Mouse (Mus musculus) C2C12 (cell line): ENCODE data around the gene Olfr1090. TPM values are rescaled to one million over a fixed set of nuclear protein-coding genes. Genes with fewer than 3 reads are reported as not detected.

Experiments
- H3K27me3 ChIP-seq: one replicate; pipeline ENCODE4 v1.6.1; 2011; ENCODE audit not compliant: control insufficient read depth, insufficient read depth, insufficient read length
- H3K36me3 ChIP-seq: one replicate; pipeline ENCODE4 v1.6.1; 2011; ENCODE audit not compliant: control insufficient read depth, insufficient read depth
- H3K4me3 ChIP-seq: one replicate; pipeline ENCODE4 v1.5.1; 2011; ENCODE audit warnings: mild to moderate bottlenecking, control low read depth; ENCODE audit not compliant: poor library complexity, insufficient read depth, severe bottlenecking
- H3K79me2 ChIP-seq: one replicate; pipeline ENCODE4 v1.6.1; 2011; ENCODE audit not compliant: control insufficient read depth, insufficient read depth
- H3K79me3 ChIP-seq: one replicate; pipeline ENCODE4 v1.6.1; 2011; ENCODE audit warnings: low read depth, control low read depth
- H3ac ChIP-seq: one replicate; pipeline ENCODE3; 2011; ENCODE audit warnings: low read depth; ENCODE audit not compliant: control insufficient read depth, insufficient read length
- CEBPB ChIP-seq: IDR thresholded peaks from one replicate; pipeline ENCODE4 v1.6.1; 2011; ENCODE audit warnings: low read depth, mild to moderate bottlenecking, control low read depth, moderate library complexity
- CTCF ChIP-seq: IDR thresholded peaks from one replicate; pipeline ENCODE4 v1.5.1; 2011; ENCODE audit not compliant: control insufficient read depth, insufficient read depth, insufficient read length
- FOSL1 ChIP-seq: IDR thresholded peaks from one replicate; pipeline ENCODE4 v1.8.0; 2011; ENCODE audit warnings: mild to moderate bottlenecking, low read length; ENCODE audit not compliant: poor library complexity, insufficient read depth, severe bottlenecking
- MAX ChIP-seq: IDR thresholded peaks from one replicate; pipeline ENCODE4 v1.6.1; 2011; ENCODE audit warnings: mild to moderate bottlenecking, control low read depth
- MYOD1 ChIP-seq: IDR thresholded peaks from one replicate; pipeline ENCODE4 v1.6.1; 2011; ENCODE audit warnings: low read depth; ENCODE audit not compliant: control insufficient read depth, insufficient read length
- MYOG ChIP-seq: IDR thresholded peaks from one replicate; pipeline ENCODE4 v1.6.1; 2011; ENCODE audit not compliant: control insufficient read depth, insufficient read length; ENCODE audit errors: extremely low read depth
- USF1 ChIP-seq: IDR thresholded peaks from one replicate; pipeline ENCODE4 v1.6.1; 2011; ENCODE audit warnings: low read depth, mild to moderate bottlenecking, control low read depth, moderate library complexity
- long read RNA-seq, 2 experiments: library from polyadenylated mRNA; unstranded; transcript quantifications; one replicate each; pipeline ENCODE4 v2.0.0; 2019 to 2020
- polyA plus RNA-seq: library from polyadenylated mRNA; unstranded; fragments of >200 nt; fragmentation: generic; extraction: Trizol; gene quantifications from one replicate; pipeline ENCODE4 v1.2.1, GENCODE M21; 2012; ENCODE audit warnings: missing spikeins

The Olfr1090 gene
- not detected for polyA plus RNA-seq
- long read RNA-seq, experiment 1: 0 reads
- long read RNA-seq, experiment 2: 0 reads

- Histone ChIP-seq H3K79me3 (no peaks in the 10 kb centered on the region), H3K79me2 (no peaks in the 10 kb centered on the region), H3K36me3 (no peaks in the 10 kb centered on the region), H3K27me3 (no peaks in the 10 kb centered on the region), H3ac (no peak within 1 kb of the TSS), H3K4me3 (no peak within 1 kb of the TSS)
- TF ChIP-seq CTCF: no peak
- no peak for TF ChIP-seq FOSL1
- no peak for TF ChIP-seq USF1
- no peak for TF ChIP-seq MYOD1
- no peak for TF ChIP-seq MAX
- no peak for TF ChIP-seq MYOG
- no peak for TF ChIP-seq CEBPB
Observed at GRCm38 (mm10) chr2:86758893-86759292, at the start of gene Olfr1090. Gene Olfr1090, minus strand, starts transcription at chr2:86758993.

DNA sequence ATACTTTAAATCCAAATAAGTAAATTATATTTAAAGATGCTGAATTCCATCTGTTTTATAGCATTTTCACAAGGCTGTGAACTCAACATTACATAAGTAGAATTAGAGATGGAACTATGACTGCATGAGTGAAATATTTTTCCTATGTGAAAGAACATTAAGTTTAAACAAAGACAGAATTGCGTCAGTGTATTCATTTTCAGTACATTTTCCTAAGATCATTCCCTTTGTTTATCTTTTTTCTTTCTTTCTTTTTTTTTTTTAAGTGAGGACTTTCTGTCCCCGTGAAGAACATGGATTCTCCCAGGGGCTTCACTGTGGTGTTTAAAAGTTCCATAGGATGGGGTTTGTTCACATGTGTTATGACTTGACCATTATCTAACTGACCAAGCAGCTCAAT, 23.4 kb upstream of the Olfr1090 start, which contains the start of gene Olfr1093:
Gene Olfr1093, plus strand, starts transcription at position 301 of the 400 bp plus-strand sequence.
- Histone ChIP-seq H3K36me3 (no peaks in the 10 kb centered on the region), H3K27me3 (no peaks in the 10 kb centered on the region), H3K79me3 (no peaks in the 10 kb centered on the region), H3K79me2 (no peaks in the 10 kb centered on the region), H3ac (no peak within 1 kb of the TSS), H3K4me3 (no peak within 1 kb of the TSS)
- no peak for TF ChIP-seq MYOG
- TF ChIP-seq CTCF: no peak
- no peak for TF ChIP-seq MYOD1
- no peak for TF ChIP-seq FOSL1
- no peak for TF ChIP-seq CEBPB
- TF ChIP-seq MAX: no peak
- TF ChIP-seq USF1: no peak

DNA sequence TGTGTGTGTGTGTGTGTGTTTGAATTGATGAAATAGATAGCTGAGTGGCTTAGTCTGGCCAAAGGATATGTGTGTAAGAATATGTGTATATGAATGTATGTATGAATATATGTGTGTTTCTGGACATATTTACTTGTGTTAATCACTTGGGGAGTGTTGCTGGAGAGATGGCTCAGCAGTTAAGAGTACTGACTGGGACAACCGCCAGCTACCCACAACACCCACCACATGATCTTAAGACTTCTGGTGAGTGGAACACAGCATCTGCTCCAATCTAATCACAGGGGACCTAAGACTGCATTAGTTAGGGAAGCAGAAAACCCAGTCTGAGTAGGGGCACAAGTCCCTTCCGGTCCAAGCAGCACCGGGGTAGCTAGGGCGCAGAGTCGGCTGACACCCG, 2.3 kb upstream of the Olfr1090 start:
- TF ChIP-seq FOSL1 (no peak), CEBPB (no peak), MYOD1 (no peak), MAX (no peak), MYOG (no peak), CTCF (no peak), USF1 (no peak)
- Histone ChIP-seq H3K36me3 (no peaks in the 10 kb centered on the region), H3ac (no peak overlapping the region), H3K79me3 (no peaks in the 10 kb centered on the region), H3K79me2 (no peaks in the 10 kb centered on the region), H3K27me3 (no peaks in the 10 kb centered on the region), H3K4me3 (no peak overlapping the region)

DNA sequence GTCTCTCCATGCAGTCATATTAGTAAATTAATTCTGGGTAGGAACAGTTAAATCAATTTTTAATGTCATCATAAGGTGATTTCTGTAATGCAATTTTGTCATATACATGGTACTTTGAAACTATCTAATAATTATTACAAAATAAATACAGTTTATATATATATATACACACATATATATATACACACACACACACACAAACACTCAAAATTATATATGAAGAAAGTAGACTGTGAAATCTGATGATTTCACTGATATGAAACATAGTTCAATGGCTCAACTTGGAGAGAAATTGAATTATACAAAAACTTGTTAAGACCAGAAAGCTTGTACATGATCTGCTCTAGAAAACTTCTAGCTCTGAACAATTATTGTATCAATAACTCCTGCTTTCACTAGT, 25.2 kb downstream of the Olfr1090 start, which contains the start of gene Olfr1089:
Gene Olfr1089, minus strand, starts transcription at position 101 of the 400 bp plus-strand sequence.
- Histone ChIP-seq H3ac (no peak within 1 kb of the TSS), H3K79me2 (no peaks in the 10 kb centered on the region), H3K27me3 (no peaks in the 10 kb centered on the region), H3K79me3 (no peaks in the 10 kb centered on the region), H3K36me3 (no peaks in the 10 kb centered on the region), H3K4me3 (no peak within 1 kb of the TSS)
- no peak for TF ChIP-seq CTCF

Other genes starting within 250 kb of the Olfr1090 start
- not detected for gene Olfr1079, start 216.5 kb downstream of the Olfr1090 start, polyA plus RNA-seq
- not detected for gene Olfr1080, start 200.8 kb downstream of the Olfr1090 start, polyA plus RNA-seq
- gene Olfr1082, start 160.0 kb downstream of the Olfr1090 start, polyA plus RNA-seq: not detected
- not detected for gene Olfr1084, start 119.3 kb downstream of the Olfr1090 start, polyA plus RNA-seq
- gene Olfr1085, start 97.0 kb downstream of the Olfr1090 start, polyA plus RNA-seq: not detected
- not detected for gene Olfr1086, start 78.9 kb downstream of the Olfr1090 start, polyA plus RNA-seq
- gene Olfr1087, start 60.6 kb downstream of the Olfr1090 start, polyA plus RNA-seq: not detected
- gene Olfr1089, start 25.3 kb downstream of the Olfr1090 start, polyA plus RNA-seq: not detected
- gene Olfr1093, start 23.5 kb upstream of the Olfr1090 start, polyA plus RNA-seq: not detected
- gene Olfr141, start 51.0 kb upstream of the Olfr1090 start, polyA plus RNA-seq: not detected
- not detected for gene Olfr1094, start 65.7 kb upstream of the Olfr1090 start, polyA plus RNA-seq
- gene Olfr1095, start 92.7 kb upstream of the Olfr1090 start, polyA plus RNA-seq: not detected
- not detected for gene Gm13723, start 115.8 kb upstream of the Olfr1090 start, polyA plus RNA-seq
- not detected for gene Olfr1097, start 133.2 kb upstream of the Olfr1090 start, polyA plus RNA-seq
- not detected for gene Olfr1098, start 165.6 kb upstream of the Olfr1090 start, polyA plus RNA-seq
- not detected for gene Olfr1099, start 201.7 kb upstream of the Olfr1090 start, polyA plus RNA-seq
- gene Olfr1100, start 221.0 kb upstream of the Olfr1090 start, polyA plus RNA-seq: not detected
- not detected for gene Olfr1101, start 232.2 kb upstream of the Olfr1090 start, polyA plus RNA-seq
- not detected for gene Olfr1102, start 239.4 kb upstream of the Olfr1090 start, polyA plus RNA-seq